ENCODE assay signal across 9 mouse cellular contexts in the genomic region with DNA sequence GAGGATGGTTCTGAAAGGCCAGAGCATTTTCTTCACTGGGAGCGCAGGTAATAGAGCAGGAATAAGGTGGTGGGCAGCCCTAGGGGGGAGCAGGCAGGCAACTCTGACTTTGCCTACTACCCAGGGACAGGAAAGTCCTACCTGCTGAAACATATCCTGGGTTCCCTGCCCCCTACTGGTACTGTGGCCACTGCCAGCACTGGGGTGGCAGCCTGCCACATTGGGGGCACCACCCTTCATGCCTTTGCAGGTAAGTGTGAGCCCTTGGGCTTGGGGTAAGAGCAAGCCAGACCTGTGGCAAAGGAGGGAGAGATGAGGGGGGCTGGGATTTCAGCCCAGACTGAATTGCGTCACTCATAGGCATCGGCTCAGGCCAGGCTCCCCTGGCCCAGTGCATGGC. TPM values are rescaled to one million over a fixed set of nuclear protein-coding genes. Genes with fewer than 3 reads are reported as not detected.
DNase-seq lines count a peak whose midpoint lies in the region; ATAC-seq and TF ChIP-seq lines count a peak whose summit lies in the region.
"Had no signal": no experiment of that assay in that cellular context is flagged by ENCODE, and none has a peak within 500 bp of the region (broad histone marks: within the 10 kb centered on the region; RNA-seq: fewer than 3 reads in every experiment).

No protein-coding gene starts in this region.

- no peak for TF ChIP-seq CTCF in G1E (IDR thresholded peaks at IDR 0.05; ENCODE audit: low read depth, low read length)

- H3K9ac ChIP-seq in heart, embryonic 14.5 days (ENCODE audit: low read length): peak overlapping the region; percentile 79
- peak overlapping the region; percentile 85 for H3K9ac ChIP-seq in liver, embryonic 15.5 days

- peaks cover 41% of the 10 kb centered on the region for H3K36me3 ChIP-seq in heart, embryonic 14.5 days (ENCODE audit: control insufficient read depth, insufficient read depth, low read length)
- peaks cover 55% of the 10 kb centered on the region for H3K36me3 ChIP-seq in G1E (replicated peaks)
- H3K36me3 ChIP-seq in hindbrain, embryonic 10.5 days: peaks cover 52% of the 10 kb centered on the region
- H3K36me3 ChIP-seq in liver, embryonic 15.5 days (replicated peaks): peaks cover 52% of the 10 kb centered on the region

- WGBS in heart, embryonic 14.5 days: 94% methylated on average over 3 of the region's 3 CpGs
- WGBS in hindbrain, embryonic 10.5 days: 91% methylated on average over 3 of the region's 3 CpGs
- WGBS in liver, embryonic 15.5 days (ENCODE audit: insufficient replicate concordance): 86% methylated on average over 3 of the region's 3 CpGs

- no peak for DNase-seq in heart, adult 18-20 months
- no peak for DNase-seq in G1E (ENCODE audit: low spot score)
- no peak for DNase-seq in hindbrain, embryonic 10.5 days (ENCODE audit: low spot score)
- DNase-seq in urinary bladder, adult 2 months (ENCODE audit: low spot score): no peak
- no peak for DNase-seq in thymus, postnatal 10 days (ENCODE audit: low spot score in 2 of 2)
- DNase-seq in adrenal gland, postnatal 4 days (ENCODE audit: low spot score in 2 of 2): no peak
- DNase-seq: layer of hippocampus, adult 9-11 months had no signal

- ATAC-seq in heart, embryonic 14.5 days (ENCODE audit: insufficient number of reproducible peaks, insufficient read depth, low FRiP score, low read depth): no peak
- ATAC-seq in G1E (ENCODE audit: extremely low read depth, insufficient number of reproducible peaks, low FRiP score, poor library complexity, severe bottlenecking): no peak
- ATAC-seq in liver, embryonic 15.5 days (ENCODE audit: insufficient read depth): no peak

- no peak overlapping the region for H3K27ac ChIP-seq in heart, embryonic 14.5 days (replicated peaks in 1 of 2; ENCODE audit: control insufficient read depth in 1 of 2, insufficient read depth in 1 of 2, low read depth in 2 of 2, low read length in 2 of 2)
- 0 out of 2 replicates have a peak overlapping the region, but pooled peaks have one; percentile 3 for H3K27ac ChIP-seq in hindbrain, embryonic 10.5 days
- H3K27ac ChIP-seq in liver, embryonic 15.5 days (replicated peaks): no peak overlapping the region

- no peaks in the 10 kb centered on the region for H3K9me3 ChIP-seq in heart, embryonic 14.5 days (ENCODE audit: control insufficient read depth, low read length)
- no peaks in the 10 kb centered on the region for H3K9me3 ChIP-seq in G1E (replicated peaks)
- no peaks in the 10 kb centered on the region for H3K9me3 ChIP-seq in hindbrain, embryonic 10.5 days
- no peaks in the 10 kb centered on the region for H3K9me3 ChIP-seq in liver, embryonic 15.5 days (replicated peaks)

- H3K4me3 ChIP-seq in heart, embryonic 14.5 days (ENCODE audit: control insufficient read depth in 1 of 2, insufficient read depth in 1 of 2, low read depth in 1 of 2, low read length in 2 of 2): peak overlapping the region; percentile 61 to 71
- H3K4me3 ChIP-seq in G1E (ENCODE audit: low read depth, low read length): peak overlapping the region; percentile 42; the same call in 1 of the 2 replicates
- peak overlapping the region; percentile 84 for H3K4me3 ChIP-seq in hindbrain, embryonic 10.5 days
- H3K4me3 ChIP-seq in liver, embryonic 15.5 days (replicated peaks): peak overlapping the region; percentile 93

- H3K27me3 ChIP-seq in heart, embryonic 14.5 days (ENCODE audit: control insufficient read depth, insufficient read depth, low read length): no peaks in the 10 kb centered on the region
- no peaks in the 10 kb centered on the region for H3K27me3 ChIP-seq in G1E (ENCODE audit: insufficient read depth, low read length)
- no peaks in the 10 kb centered on the region for H3K27me3 ChIP-seq in hindbrain, embryonic 10.5 days (ENCODE audit: insufficient read depth, poor library complexity, severe bottlenecking)
- no peaks in the 10 kb centered on the region for H3K27me3 ChIP-seq in liver, embryonic 15.5 days

- peak overlapping the region; percentile 96 for H3K4me2 ChIP-seq in heart, embryonic 14.5 days (ENCODE audit: low read length)
- H3K4me2 ChIP-seq in liver, embryonic 15.5 days: peak overlapping the region; percentile 93

- peaks cover 11 to 17% of the 10 kb centered on the region in 2 experiments; a peak in 3 of 4 replicates for H3K4me1 ChIP-seq in heart, embryonic 14.5 days (ENCODE audit: control insufficient read depth in 2 of 2, insufficient read depth in 2 of 2, low read length in 2 of 2)
- peaks cover 39% of the 10 kb centered on the region for H3K4me1 ChIP-seq in G1E (ENCODE audit: insufficient read depth, low read depth, low read length)
- peaks cover 33% of the 10 kb centered on the region for H3K4me1 ChIP-seq in hindbrain, embryonic 10.5 days (replicated peaks)
- H3K4me1 ChIP-seq in liver, embryonic 15.5 days (replicated peaks): peaks cover 40% of the 10 kb centered on the region

RNA-seq across cellular contexts. Expression of gene Pif1, which starts 2.1 kb away (rescaled TPM):
- polyA plus RNA-seq in heart, embryonic 14.5 days (2014; fragmentation: Nextera tagmentation; extraction: Ambion mirVana): 8.7 and 9.2 TPM in 2 replicates
- not detected for total RNA-seq in heart, adult 18-20 months (2021)
- total RNA-seq in G1E (2014; fragmentation: Nextera tagmentation) (13.0 and 28.7 TPM in 2 replicates), G1E (2017) (9.1 and 10.9 TPM in 2 replicates)
- polyA plus RNA-seq in G1E (2012): 6.9 and 7.1 TPM in 2 replicates
- 24.2 and 27.2 TPM in 2 replicates for polyA plus RNA-seq in hindbrain, embryonic 10.5 days (2016; fragmentation: Nextera tagmentation; extraction: Ambion mirVana)
- 10.0 and 13.2 TPM in 2 replicates for polyA plus RNA-seq in liver, embryonic 15.5 days (2015; fragmentation: Nextera tagmentation; extraction: Ambion mirVana)
- polyA plus RNA-seq in urinary bladder, adult 2 months (2012; rRNA removed): 0.29 and 0.36 TPM in 2 replicates
- 1 to 10 TPM; 4.8 to 4.9 TPM for total RNA-seq in adrenal gland, postnatal 4 days (2021)

RNA-seq across cellular contexts. Expression of gene Plekho2, which starts 9.3 kb away (rescaled TPM):
- polyA plus RNA-seq in heart, embryonic 14.5 days (2014; fragmentation: Nextera tagmentation; extraction: Ambion mirVana): 8.8 and 9.8 TPM in 2 replicates
- total RNA-seq in heart, adult 18-20 months (2021): 1 to 10 TPM; 8.8 to 9.3 TPM
- total RNA-seq in G1E (2014; fragmentation: Nextera tagmentation) (23.0 and 26.9 TPM in 2 replicates), G1E (2017) (31.9 and 35.4 TPM in 2 replicates)
- polyA plus RNA-seq in G1E (2012): 11.5 and 16.8 TPM in 2 replicates
- 14.5 and 15.2 TPM in 2 replicates for polyA plus RNA-seq in hindbrain, embryonic 10.5 days (2016; fragmentation: Nextera tagmentation; extraction: Ambion mirVana)
- polyA plus RNA-seq in liver, embryonic 15.5 days (2015; fragmentation: Nextera tagmentation; extraction: Ambion mirVana): 27.0 and 27.3 TPM in 2 replicates
- 45.4 and 50.5 TPM in 2 replicates for polyA plus RNA-seq in urinary bladder, adult 2 months (2012; rRNA removed)
- 10 to 100 TPM; 44.7 to 45.4 TPM for total RNA-seq in adrenal gland, postnatal 4 days (2021)

RNA-seq across cellular contexts. Expression of gene Rbpms2, which starts 40.4 kb away (rescaled TPM):
- 125 TPM in 2 replicates for polyA plus RNA-seq in heart, embryonic 14.5 days (2014; fragmentation: Nextera tagmentation; extraction: Ambion mirVana)
- 10 to 100 TPM; 29.7 to 30.8 TPM for total RNA-seq in heart, adult 18-20 months (2021)
- total RNA-seq in G1E (2014; fragmentation: Nextera tagmentation) (not detected in 2 replicates), G1E (2017) (0.33 and 0.81 TPM in 2 replicates)
- 0.13 and 0.21 TPM in 2 replicates for polyA plus RNA-seq in G1E (2012)
- polyA plus RNA-seq in hindbrain, embryonic 10.5 days (2016; fragmentation: Nextera tagmentation; extraction: Ambion mirVana): 28.4 and 32.5 TPM in 2 replicates
- polyA plus RNA-seq in liver, embryonic 15.5 days (2015; fragmentation: Nextera tagmentation; extraction: Ambion mirVana): 11.3 and 11.8 TPM in 2 replicates
- 142 and 175 TPM in 2 replicates for polyA plus RNA-seq in urinary bladder, adult 2 months (2012; rRNA removed)
- total RNA-seq in adrenal gland, postnatal 4 days (2021): 10 to 100 TPM; 45.2 to 45.6 TPM

Comparison
In these comparisons a context has a peak if more than half of its experiments do, and no peak if none do; other contexts are left out.
1. H3K4me3 ChIP-seq: peak in every context shown above with its lines; median percentile 93 in liver, embryonic 15.5 days; 84 in hindbrain, embryonic 10.5 days; 66 in heart, embryonic 14.5 days; 42 in G1E.
2. RNA of gene Rbpms2, which starts 40.4 kb away (polyA plus RNA-seq): 142 to 175 TPM in urinary bladder, adult 2 months, 125 TPM in heart, embryonic 14.5 days, 28.4 to 32.5 TPM in hindbrain, embryonic 10.5 days and 11.3 to 11.8 TPM in liver, embryonic 15.5 days; 0.13 to 0.21 TPM in G1E; every median in the first group is over 10 times any median in the second.